Mouse (Mus musculus): ENCODE measurements around the gene Pstk.

Gene Pstk

DNA sequence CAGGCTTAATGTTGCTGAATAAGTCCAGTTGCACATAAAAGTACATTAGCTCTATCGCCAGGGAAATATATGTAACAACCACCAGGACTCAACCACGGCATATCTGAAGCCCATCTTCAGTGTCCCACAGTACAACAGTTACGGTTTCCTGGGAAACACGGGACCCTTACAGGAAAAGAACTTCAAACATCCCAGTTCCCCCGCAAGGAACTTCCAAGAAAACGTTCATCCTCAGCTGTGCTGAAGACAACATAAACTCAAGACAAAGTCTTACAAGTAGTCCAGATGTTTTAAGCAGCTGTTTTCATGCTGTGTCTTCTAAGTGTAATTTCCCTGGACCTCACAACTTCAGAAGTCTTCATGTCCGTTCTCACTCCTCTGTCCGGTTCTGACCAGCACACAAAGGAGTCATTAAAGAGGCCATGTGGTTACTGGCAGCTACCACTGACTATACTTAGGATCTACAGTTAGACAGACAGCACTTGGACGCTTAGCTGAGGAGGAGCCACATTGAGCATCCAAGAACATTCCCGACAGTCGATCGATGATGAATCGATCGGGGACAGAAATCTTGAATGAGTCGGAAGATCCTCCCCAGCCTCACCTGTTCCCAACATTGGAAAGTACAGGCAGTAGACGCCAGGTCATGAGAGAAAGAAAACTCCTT, 38.5 kb downstream of the Pstk start:
- POLR2A ChIA-PET: interaction anchor here in 3 of 4 experiments (0.5 to 2.3 kb wide), 14 partner anchors 8 to 151 kb away, joined by 3 to 16 read pairs (median 4); partner anchors contain the start of genes 2310057M21Rik (in 1 of the 3), Bub3 (in 1 of the 3) and Pstk (in 1 of the 3)

GRCm38 (mm10) chr7:131409988-131410385, 39.0 kb downstream of the Pstk start:
- POLR2A ChIA-PET: interaction anchor here in 3 of 4 experiments (0.5 to 2.3 kb wide), 20 partner anchors 8 to 1710 kb away, joined by 3 to 16 read pairs (median 4); partner anchors contain the start of genes Bub3 (in 2 of the 3), 2310057M21Rik (in 1 of the 3), Lhpp (in 1 of the 3) and Pstk (in 1 of the 3)

More for the DNA sequence above, 38.5 kb downstream of the Pstk start:
- CTCF ChIA-PET: no interaction called here

GRCm38 (mm10) chr7:131410416-131411058, 39.6 kb downstream of the Pstk start, which contains the start of the genes Ikzf5 and Acadsb:
Ikzf5 (minus strand) TSS chr7:131410521.
Acadsb (plus strand) TSS chr7:131410601.
- ChIA-PET CTCF (interaction anchor here in 3 of 4 experiments (0.6 to 1.8 kb wide), 3 partner anchors 20 to 236 kb away, joined by 3 to 6 read pairs (median 4); no protein-coding TSS in a partner anchor), POLR2A (interaction anchor here in 3 of 4 experiments (0.5 to 2.3 kb wide), 22 partner anchors 9 to 1710 kb away, joined by 3 to 16 read pairs (median 4); partner anchors contain the start of genes Bub3 (in 2 of the 3), 2310057M21Rik (in 1 of the 3), Lhpp (in 1 of the 3) and Pstk (in 1 of the 3))

More at GRCm38 (mm10) chr7:131409988-131410385, 39.0 kb downstream of the Pstk start:
- CTCF ChIA-PET: interaction anchor here in 1 of 4 experiments (1.8 kb wide), 1 partner anchor 22 kb away, joined by 6 read pairs; no protein-coding TSS in a partner anchor

DNA sequence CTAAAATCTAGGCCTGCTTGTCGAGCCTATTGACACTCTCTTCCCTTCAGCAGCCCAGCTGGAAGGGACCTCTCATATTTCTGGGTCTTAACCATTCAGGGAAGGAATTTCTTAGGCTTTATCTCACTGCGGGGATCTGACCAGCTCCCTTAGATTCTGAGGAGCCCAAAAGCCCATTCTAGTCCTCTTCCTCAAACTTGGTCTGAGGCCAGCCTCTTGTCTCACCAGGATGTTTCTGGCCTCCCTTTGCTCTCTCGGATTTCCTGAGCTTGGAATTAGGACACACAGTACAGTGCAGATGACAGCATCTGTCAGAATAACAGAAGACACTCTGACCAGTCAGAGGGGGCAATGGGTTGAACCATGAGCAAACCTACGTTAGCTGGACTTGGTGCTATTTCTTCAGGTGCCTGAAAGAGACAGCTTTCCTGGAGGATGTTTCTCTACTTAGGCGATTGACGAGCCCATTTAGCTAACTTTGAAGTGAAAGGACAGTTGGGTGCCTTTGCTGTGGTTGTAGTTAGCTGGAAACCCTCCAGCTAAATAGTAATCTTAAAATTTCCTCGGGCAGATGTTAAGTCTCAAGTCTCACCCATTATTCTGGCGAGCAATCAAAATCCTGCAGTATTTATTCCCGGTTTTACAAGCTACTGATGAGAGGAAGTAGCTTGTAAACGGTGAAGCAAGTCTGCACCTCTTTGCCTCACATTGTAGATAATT, 40.4 kb downstream of the Pstk start:
- CTCF ChIA-PET: interaction anchor here in 2 of 4 experiments (1.1 to 1.8 kb wide), 2 partner anchors 19 to 20 kb away, joined by 4 to 6 read pairs; no protein-coding TSS in a partner anchor
- POLR2A ChIA-PET: interaction anchor here in 3 of 4 experiments (0.6 to 1.7 kb wide), 8 partner anchors 11 to 431 kb away, joined by 3 to 8 read pairs (median 4); partner anchors contain the start of genes 2310057M21Rik (in 1 of the 3) and Bub3 (in 1 of the 3)

DNA sequence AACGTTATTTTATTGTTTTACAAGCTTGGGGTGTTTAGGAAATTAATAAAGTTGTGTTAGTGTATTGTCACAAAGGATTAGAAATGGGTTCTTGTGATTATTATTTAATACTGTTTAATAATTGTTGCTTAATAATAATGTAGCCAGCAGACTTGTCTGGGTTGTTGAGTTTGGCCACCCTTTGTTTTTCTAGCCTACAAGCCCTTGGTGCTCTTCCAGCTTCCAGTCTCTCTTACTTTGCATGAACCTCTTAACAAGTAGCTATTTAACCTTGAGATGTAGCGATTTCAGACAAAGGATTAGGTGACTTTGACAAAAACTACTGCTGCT, 41.0 kb downstream of the Pstk start:
- ChIA-PET POLR2A (interaction anchor here in 2 of 4 experiments (0.6 to 1.7 kb wide), 4 partner anchors 10 to 431 kb away, joined by 3 to 5 read pairs (median 4); partner anchors contain the start of gene Bub3 (in 1 of the 2)), CTCF (no interaction called here)

GRCm38 (mm10) chr7:131416742-131417141, 45.8 kb downstream of the Pstk start:
- POLR2A ChIA-PET: interaction anchor here in 1 of 4 experiments (1.1 kb wide), 1 partner anchor 20 kb away, joined by 3 read pairs; no protein-coding TSS in a partner anchor
- CTCF ChIA-PET: interaction anchor here in 1 of 4 experiments (1.1 kb wide), 1 partner anchor 466 kb away, joined by 3 read pairs; no protein-coding TSS in a partner anchor

DNA sequence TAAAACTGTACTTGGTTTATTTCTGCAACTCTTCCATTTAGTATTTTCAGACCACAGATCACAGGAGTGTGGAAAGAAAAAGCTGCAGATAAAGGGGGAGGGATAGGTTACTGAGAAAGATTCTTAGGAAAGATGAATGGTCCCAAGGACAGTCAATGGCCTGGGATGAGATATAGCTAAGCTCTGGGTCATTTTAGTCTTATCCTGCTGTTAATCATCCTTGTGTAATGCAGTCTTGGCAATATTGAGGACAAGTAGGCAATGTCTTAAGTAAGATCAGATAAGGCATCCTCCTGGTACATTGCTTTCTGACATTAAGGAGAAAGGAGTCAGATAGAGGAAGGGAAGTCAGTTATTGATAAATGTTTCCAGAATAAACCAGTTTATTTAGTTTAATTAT, 46.7 kb downstream of the Pstk start:
- CTCF ChIA-PET: no interaction called here
- POLR2A ChIA-PET: no interaction called here

- ChIA-PET POLR2A (no interaction called here), CTCF (no interaction called here)
Measured at GRCm38 (mm10) chr7:131424912-131425311, 54.0 kb downstream of the Pstk start.

DNA sequence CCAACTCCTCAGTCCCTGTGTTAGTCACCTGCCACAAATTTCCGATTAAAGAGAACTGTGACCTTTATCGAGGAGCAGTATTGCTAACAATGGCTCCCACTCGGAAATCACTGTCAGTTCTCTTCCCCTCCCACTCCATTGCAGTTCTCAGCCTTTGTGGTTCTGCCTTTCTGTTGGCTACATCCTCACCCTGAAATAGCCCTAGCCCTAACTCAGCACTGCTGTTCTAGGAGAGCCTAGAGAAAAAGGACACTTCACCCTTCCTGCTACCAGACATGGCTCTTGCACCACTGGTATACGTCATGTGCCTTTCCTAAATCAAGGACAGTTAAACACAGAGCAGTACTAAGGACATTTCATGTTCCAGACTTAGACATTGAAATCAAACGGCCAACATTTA, 56.4 kb downstream of the Pstk start:
- ChIA-PET POLR2A (interaction anchor here in 1 of 4 experiments (0.5 to 0.9 kb wide), 2 partner anchors 30 to 1142 kb away, joined by 3 read pairs; no protein-coding TSS in a partner anchor), CTCF (no interaction called here)

- ChIA-PET CTCF (interaction anchor here (0.5 to 1.9 kb wide), 19 partner anchors 8 to 450 kb away, joined by 3 to 13 read pairs (median 4); partner anchors contain the start of genes Acadsb (in 1 of the 4), Bub3 (in 1 of the 4) and Ikzf5 (in 1 of the 4)), POLR2A (interaction anchor here in 1 of 4 experiments (0.6 kb wide), 1 partner anchor 95 kb away, joined by 3 read pairs; no protein-coding TSS in a partner anchor)
Measured at GRCm38 (mm10) chr7:131432244-131432643, 61.3 kb downstream of the Pstk start.

- POLR2A ChIA-PET: no interaction called here
- CTCF ChIA-PET: no interaction called here
Measured at GRCm38 (mm10) chr7:131434276-131434675, 63.3 kb downstream of the Pstk start.

GRCm38 (mm10) chr7:131437051-131437450, 66.1 kb downstream of the Pstk start:
- POLR2A ChIA-PET: interaction anchor here in 1 of 4 experiments (1.1 kb wide), 1 partner anchor 28 kb away, joined by 3 read pairs; no protein-coding TSS in a partner anchor
- CTCF ChIA-PET: no interaction called here

All from embryonic stem cell, embryonic (primary cell).